8 mouse cellular contexts compared by ENCODE assay signal in genomic region chr4:46452481-46452850, GRCm38 (mm10). TPM values are rescaled to one million over a fixed set of nuclear protein-coding genes. Genes with fewer than 3 reads are reported as not detected.
A peak's percentile ranks its signal among the peaks of the same experiment; 100 is the strongest.
DNase-seq lines count a peak whose midpoint lies in the region; ATAC-seq and TF ChIP-seq lines count a peak whose summit lies in the region.

No protein-coding gene starts in this region.

- H3K4me1 ChIP-seq in heart, adult 2 months (ENCODE audit: control insufficient read depth, insufficient read depth, low read length) = peaks cover 8% of the 10 kb centered on the region
- H3K4me1 ChIP-seq in kidney, adult 2 months (ENCODE audit: control insufficient read depth, insufficient read depth, low read length) = peaks cover 7% of the 10 kb centered on the region; the same call in 1 of the 2 replicates
- H3K4me1 ChIP-seq in limb, embryonic 15.5 days = peaks cover 33% of the 10 kb centered on the region
- H3K4me1 ChIP-seq in midbrain, embryonic 16.5 days (ENCODE audit: control insufficient read depth, insufficient read depth, low read length) = peaks cover 13% of the 10 kb centered on the region

- no peak for TF ChIP-seq POLR2A in heart, adult 2 months (IDR thresholded peaks at IDR 0.05; ENCODE audit: insufficient read depth, low read depth, low read length)
- no peak for TF ChIP-seq POLR2A in kidney, adult 2 months (IDR thresholded peaks at IDR 0.05; ENCODE audit: low read depth, low read length)

- TF ChIP-seq CTCF in heart, adult 2 months (IDR thresholded peaks at IDR 0.05) = no peak
- no peak for TF ChIP-seq CTCF in kidney, adult 2 months (conservative IDR thresholded peaks at IDR 0.05; ENCODE audit: insufficient read depth, insufficient read length, low read depth, low read length)

- peak overlapping the region; percentile 95 for H3K4me3 ChIP-seq in heart, adult 2 months
- H3K4me3 ChIP-seq in kidney, adult 2 months (ENCODE audit: insufficient read depth, low read depth, low read length) = peak overlapping the region; percentile 89
- H3K4me3 ChIP-seq in limb, embryonic 15.5 days = peak overlapping the region; percentile 86
- peak overlapping the region; percentile 86 for H3K4me3 ChIP-seq in midbrain, embryonic 16.5 days (ENCODE audit: low read depth, low read length)

- no peaks in the 10 kb centered on the region for H3K27me3 ChIP-seq in heart, adult 2 months (ENCODE audit: control insufficient read depth, insufficient read depth, low read length)
- no peaks in the 10 kb centered on the region for H3K27me3 ChIP-seq in kidney, adult 2 months (replicated peaks; ENCODE audit: control insufficient read depth, insufficient read depth, low read length)
- H3K27me3 ChIP-seq in limb, embryonic 15.5 days = no peaks in the 10 kb centered on the region
- no peaks in the 10 kb centered on the region for H3K27me3 ChIP-seq in midbrain, embryonic 16.5 days (ENCODE audit: control insufficient read depth, insufficient read depth, low read depth, low read length)

- no peaks in the 10 kb centered on the region for H3K9me3 ChIP-seq in limb, embryonic 15.5 days
- H3K9me3 ChIP-seq in midbrain, embryonic 16.5 days (replicated peaks; ENCODE audit: control insufficient read depth, low read length, poor library complexity, severe bottlenecking) = no peaks in the 10 kb centered on the region

- intact Hi-C loops in heart, adult 2 months (cut with DNase I) = loop anchor here (2.0 to 10.0 kb wide), 4 partner anchors 32 to 255 kb away; partner anchors contain the start of genes Trmo and Xpa

- ATAC-seq in frontal cortex, adult (ENCODE audit: low TSS enrichment) = no peak
- ATAC-seq in limb, embryonic 15.5 days (ENCODE audit: insufficient number of reproducible peaks, low FRiP score, low TSS enrichment, low read depth) = peak; percentile 13; the same call in 1 of the 2 replicates
- no peak for ATAC-seq in midbrain, embryonic 16.5 days

- WGBS in heart, adult 2 months = 4% methylated on average over 19 of the region's 19 CpGs
- WGBS in kidney, adult 2 months = under 1% methylated on average over 19 of the region's 19 CpGs
- under 1% methylated on average over 19 of the region's 19 CpGs for WGBS in limb, embryonic 15.5 days
- WGBS in midbrain, embryonic 16.5 days = under 1% methylated on average over 19 of the region's 19 CpGs

- no peaks in the 10 kb centered on the region for H3K36me3 ChIP-seq in heart, adult 2 months (ENCODE audit: control insufficient read depth, insufficient read depth, low read length)
- no peaks in the 10 kb centered on the region for H3K36me3 ChIP-seq in kidney, adult 2 months (ENCODE audit: control insufficient read depth, insufficient read depth, low read length)
- H3K36me3 ChIP-seq in limb, embryonic 15.5 days = no peaks in the 10 kb centered on the region
- H3K36me3 ChIP-seq in midbrain, embryonic 16.5 days (ENCODE audit: control insufficient read depth, insufficient read depth, low read length) = no peaks in the 10 kb centered on the region

- H3K9ac ChIP-seq in heart, adult 2 months (ENCODE audit: low read depth, low read length) = peak overlapping the region; percentile 93
- peak overlapping the region; percentile 95 for H3K9ac ChIP-seq in limb, embryonic 15.5 days
- peak overlapping the region; percentile 94 for H3K9ac ChIP-seq in midbrain, embryonic 16.5 days (ENCODE audit: low read depth, low read length)

- peak; percentile 54 to 60 for DNase-seq in frontal cortex, postnatal 10 days (ENCODE audit: low spot score in 2 of 2)
- DNase-seq in embryo, embryonic 11.5 days (ENCODE audit: low read depth, low spot score) = peak; percentile 58
- DNase-seq in heart, adult 2 months = peak; percentile 65 to 70
- peak; percentile 58 for DNase-seq in kidney, adult 2 months
- DNase-seq in spleen, postnatal 4 days (ENCODE audit: low spot score in 2 of 2) = peak; percentile 76 to 85

- peak overlapping the region; percentile 87 for H3K27ac ChIP-seq in heart, adult 2 months
- peak overlapping the region; percentile 87 for H3K27ac ChIP-seq in kidney, adult 2 months (ENCODE audit: insufficient read depth, low read depth, low read length)
- H3K27ac ChIP-seq in limb, embryonic 15.5 days = peak overlapping the region; percentile 99
- H3K27ac ChIP-seq in midbrain, embryonic 16.5 days (ENCODE audit: low read length) = peak overlapping the region; percentile 95

- no peak for TF ChIP-seq EP300 in heart, adult 2 months (IDR thresholded peaks at IDR 0.05; ENCODE audit: insufficient read depth, low read depth, low read length)

- H3K79me2 ChIP-seq in heart, adult 2 months (replicated peaks; ENCODE audit: control insufficient read depth, insufficient read depth, low read length) = peaks cover 4% of the 10 kb centered on the region

- H3K4me2 ChIP-seq in limb, embryonic 15.5 days = peak overlapping the region; percentile 81
- peak overlapping the region; percentile 86 for H3K4me2 ChIP-seq in midbrain, embryonic 16.5 days (ENCODE audit: low read length)

RNA-seq across cellular contexts. Expression of gene Anp32b, which starts 1.8 kb away (rescaled TPM):
- 10 to 100 TPM; 53.5 to 57.8 TPM for total RNA-seq in heart, adult 2 months (2021)
- 9.5 and 14.2 TPM in 2 replicates for polyA plus RNA-seq in heart, adult 2 months (2012; rRNA removed)
- polyA plus RNA-seq in kidney, adult 2 months (2012; rRNA removed) = 9.8 and 12.7 TPM in 2 replicates
- polyA plus RNA-seq in limb, embryonic 15.5 days (2015; fragmentation: Nextera tagmentation; extraction: Ambion mirVana) = 235 and 258 TPM in 2 replicates
- 62.6 and 70.0 TPM in 2 replicates for polyA plus RNA-seq in midbrain, embryonic 16.5 days (2015; fragmentation: Nextera tagmentation; extraction: Ambion mirVana)

RNA-seq across cellular contexts. Expression of gene Nans, which starts 36.6 kb away (rescaled TPM):
- total RNA-seq in heart, adult 2 months (2021) = 10 to 100 TPM; 11.3 to 16.4 TPM
- polyA plus RNA-seq in heart, adult 2 months (2012; rRNA removed) = 12.0 and 17.3 TPM in 2 replicates
- polyA plus RNA-seq in kidney, adult 2 months (2012; rRNA removed) = 10.8 and 13.8 TPM in 2 replicates
- 94.4 and 94.7 TPM in 2 replicates for polyA plus RNA-seq in limb, embryonic 15.5 days (2015; fragmentation: Nextera tagmentation; extraction: Ambion mirVana)
- 66.9 and 71.7 TPM in 2 replicates for polyA plus RNA-seq in midbrain, embryonic 16.5 days (2015; fragmentation: Nextera tagmentation; extraction: Ambion mirVana)

RNA-seq across cellular contexts. Expression of gene Hemgn, which starts 39.2 kb away (rescaled TPM):
- total RNA-seq in heart, adult 2 months (2021) = under 1 TPM; 0.10 to 0.73 TPM
- polyA plus RNA-seq in heart, adult 2 months (2012; rRNA removed) = 0.06 TPM in 1 of 2 replicates, not detected in the other
- polyA plus RNA-seq in kidney, adult 2 months (2012; rRNA removed) = 0.03 and 0.04 TPM in 2 replicates
- 0.77 and 2.4 TPM in 2 replicates for polyA plus RNA-seq in limb, embryonic 15.5 days (2015; fragmentation: Nextera tagmentation; extraction: Ambion mirVana)
- not detected in 2 replicates for polyA plus RNA-seq in midbrain, embryonic 16.5 days (2015; fragmentation: Nextera tagmentation; extraction: Ambion mirVana)
